Mouse (Mus musculus) stomach, postnatal 0 days (tissue): ENCODE data around the gene 4933416C03Rik.

ENCODE experiments used
- CTCF ChIP-seq: IDR thresholded peaks from 2 replicates; pipeline ENCODE4 v1.5.1; 2016; ENCODE audit warnings: antibody characterized with exemption, low read depth, mild to moderate bottlenecking, moderate library complexity
- EP300 ChIP-seq: optimal IDR thresholded peaks from 2 replicates; pipeline ENCODE3; 2016; ENCODE audit warnings: antibody characterized with exemption

DNA sequence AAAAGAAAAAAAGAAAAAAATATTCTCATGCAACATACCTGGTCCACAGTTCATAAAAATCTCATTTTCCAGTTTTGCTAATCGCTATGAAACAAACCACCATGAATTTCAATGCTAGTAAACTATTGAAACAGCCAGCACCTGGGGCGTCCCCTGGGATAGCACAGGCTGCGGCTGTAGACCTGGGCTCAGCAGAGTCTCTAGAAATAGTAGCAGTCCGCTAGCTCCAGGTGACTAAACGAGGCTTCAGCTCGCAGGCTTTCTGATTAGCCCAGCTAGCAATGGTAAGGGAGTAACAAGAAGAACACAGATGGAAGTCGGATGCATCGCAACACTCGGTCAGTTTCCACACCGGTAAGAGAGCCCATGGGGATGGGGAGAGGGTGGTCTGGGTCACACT is 30.0 kb upstream of the 4933416C03Rik start:
- TF ChIP-seq CTCF (no peak), EP300 (no peak)
